Mouse (Mus musculus) adrenal gland, postnatal 36 days (tissue): Measurements from ENCODE around the gene Rbp7. TPM values are rescaled to one million over a fixed set of nuclear protein-coding genes. Genes with fewer than 3 reads are reported as not detected.

Source experiments
- DNase-seq, 2 experiments: peaks; one replicate each; pipeline ENCODE4 v3.0.0; 2021; ENCODE audit warnings: mixed read lengths in 1 of 2
- total RNA-seq, 2 experiments: library from RNA; stranded (reverse); gene quantifications; 2 replicates each; pipeline ENCODE4 v1.2.3; 2021

Rbp7 gene
- total RNA-seq, 2 experiments from 2014 or later = 16.5 to 67.6 TPM

DNA sequence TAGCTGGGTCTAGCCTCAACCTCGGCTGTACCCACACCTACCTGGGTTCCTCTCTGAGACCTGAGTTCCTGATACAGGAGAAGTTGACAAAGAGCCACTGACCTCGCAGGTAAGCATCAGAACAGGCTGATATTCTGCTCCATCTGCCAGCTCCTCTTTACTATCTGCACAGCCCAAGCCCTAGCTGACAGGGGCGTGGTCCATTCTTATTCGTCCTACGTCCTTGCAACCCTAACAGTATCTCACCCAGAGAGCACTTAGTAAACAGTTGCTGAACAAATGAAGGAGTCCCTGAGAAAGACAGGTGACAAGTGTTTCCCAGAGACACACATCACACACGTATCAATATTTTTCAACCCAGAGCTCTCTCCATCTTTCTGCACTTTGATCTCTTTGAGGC, 46.4 kb downstream of the Rbp7 start:
- DNase-seq = no peak

DNA sequence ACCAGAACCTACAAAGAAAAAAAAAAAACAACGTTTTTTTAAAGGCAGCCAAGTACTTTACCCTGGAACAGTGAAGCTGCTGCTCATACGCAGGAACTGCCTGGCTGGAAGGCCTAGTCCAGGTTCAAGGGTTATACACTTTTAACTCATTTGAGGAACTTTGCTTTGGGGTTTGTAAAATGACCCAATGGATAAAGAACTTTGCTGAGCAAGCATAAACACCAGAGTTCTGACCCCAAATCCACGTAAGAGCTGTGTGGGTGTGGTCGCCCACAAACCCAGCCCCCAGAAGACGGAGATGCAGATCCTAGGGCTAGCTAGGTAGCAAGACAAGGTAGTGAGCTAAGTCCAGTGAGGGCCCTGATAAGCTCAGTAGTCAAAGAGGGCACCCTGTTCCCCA, 47.3 kb downstream of the Rbp7 start:
- DNase-seq = no peak

DNA sequence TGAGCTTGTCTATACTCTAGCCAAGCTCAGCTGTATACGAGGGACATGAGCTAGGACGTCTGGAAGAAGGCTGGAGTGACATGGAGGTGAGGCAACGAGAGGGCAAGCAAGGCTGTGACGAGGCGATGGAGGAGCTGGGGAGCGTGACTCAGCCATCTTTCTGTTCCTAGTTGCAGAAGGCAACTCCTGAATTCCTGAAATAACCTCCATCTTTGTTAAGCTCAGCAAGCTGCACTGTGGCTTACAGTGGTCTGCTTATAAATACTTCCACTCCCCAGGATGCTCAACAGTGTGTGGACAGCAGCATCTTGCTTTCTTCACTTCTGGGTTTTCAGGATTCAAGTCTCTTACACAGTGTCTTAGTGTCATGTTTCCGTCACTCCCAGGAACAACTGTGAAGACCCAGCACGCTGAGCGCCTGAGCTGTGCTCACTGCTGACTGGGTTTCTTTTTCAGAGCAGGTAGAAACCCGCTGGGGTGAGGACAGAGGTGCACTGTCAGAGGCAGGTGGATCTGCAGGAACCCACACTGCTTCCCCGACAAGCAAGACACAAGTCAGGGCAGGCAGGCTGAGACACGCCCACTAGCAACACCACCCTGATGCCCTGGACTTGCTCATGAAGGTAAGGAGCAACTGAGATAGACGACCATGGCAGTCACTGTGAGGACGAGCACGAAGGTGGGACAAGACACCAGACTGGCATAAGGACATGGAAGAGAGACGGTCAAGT, 48.9 kb downstream of the Rbp7 start:
- DNase-seq = no peak

DNA sequence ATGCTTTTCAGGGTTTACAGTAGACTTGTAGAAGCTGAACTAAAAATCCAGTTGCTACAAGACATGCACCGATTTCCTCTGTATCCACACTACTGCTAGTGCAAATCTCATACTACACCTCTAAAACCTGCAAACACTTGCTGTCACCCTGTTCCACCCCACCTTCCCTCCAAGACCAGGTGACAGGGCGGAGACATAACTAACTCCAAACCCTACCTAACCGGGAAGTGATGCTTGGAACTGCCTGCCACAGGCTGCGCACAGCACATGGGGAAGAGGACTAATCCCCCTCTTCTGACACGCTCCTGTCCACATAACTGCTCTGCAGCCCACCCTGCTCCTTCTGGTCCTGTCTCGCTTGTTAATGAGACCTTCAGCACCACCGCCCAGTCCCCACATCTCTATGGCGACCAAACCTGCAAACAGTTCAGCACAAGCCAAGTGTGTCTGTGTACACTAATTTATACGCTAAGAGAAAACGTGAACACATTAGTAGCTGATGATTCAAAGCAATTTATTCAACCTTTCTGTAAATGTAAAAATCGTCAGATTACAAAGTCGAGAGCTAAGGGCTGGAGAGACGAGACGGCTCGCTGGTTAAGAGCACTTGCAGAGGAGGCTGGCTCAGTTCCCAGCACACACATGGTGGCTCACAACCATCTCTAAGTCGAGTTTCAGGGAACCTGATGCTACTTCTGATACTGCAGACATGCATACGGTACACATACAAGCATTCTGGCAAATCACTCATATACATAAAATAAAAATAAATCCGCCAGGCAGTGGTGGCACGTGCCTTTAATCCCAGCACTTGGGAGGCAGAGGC, 49.9 kb downstream of the Rbp7 start:
- DNase-seq = no peak

DNA sequence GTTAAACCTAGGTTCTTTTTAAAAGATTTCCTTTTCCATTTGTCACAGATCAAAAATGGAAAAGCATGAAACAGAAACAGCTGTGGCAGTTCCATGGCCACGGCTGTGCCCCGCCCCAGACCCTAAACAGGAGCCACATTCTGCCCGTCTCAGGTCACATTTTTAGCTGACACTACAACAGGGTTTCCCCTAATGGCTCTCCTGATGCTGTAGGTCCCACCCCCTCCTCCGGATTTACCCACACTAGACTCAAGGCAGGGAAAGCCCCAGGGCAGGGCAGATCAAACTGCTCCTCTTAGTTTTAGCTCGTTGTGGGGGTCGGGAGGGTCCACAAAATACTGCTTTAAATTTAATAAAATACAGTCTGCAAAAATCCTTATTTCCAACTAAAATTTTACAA, 51.7 kb downstream of the Rbp7 start:
- no peak for DNase-seq

DNA sequence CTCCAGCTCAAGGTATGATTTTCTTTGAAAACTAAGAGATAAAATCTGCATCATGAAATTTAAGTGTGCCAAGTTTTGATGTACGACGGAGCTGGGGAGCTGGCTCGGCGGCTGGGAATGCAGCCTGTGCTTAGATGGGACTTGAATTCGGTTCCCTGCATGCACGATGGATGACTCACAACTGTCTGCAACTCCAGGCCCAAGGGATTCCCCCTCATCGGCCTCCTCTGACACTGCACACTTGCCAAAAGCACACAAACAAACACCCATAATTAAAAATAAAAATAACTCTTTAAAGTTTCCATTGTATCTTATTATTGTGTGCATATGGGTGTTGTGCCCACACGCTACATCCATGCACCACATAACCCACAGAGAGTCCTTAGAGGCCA, 53.2 kb downstream of the Rbp7 start:
- peak; percentile 70 to 73 for DNase-seq

DNA sequence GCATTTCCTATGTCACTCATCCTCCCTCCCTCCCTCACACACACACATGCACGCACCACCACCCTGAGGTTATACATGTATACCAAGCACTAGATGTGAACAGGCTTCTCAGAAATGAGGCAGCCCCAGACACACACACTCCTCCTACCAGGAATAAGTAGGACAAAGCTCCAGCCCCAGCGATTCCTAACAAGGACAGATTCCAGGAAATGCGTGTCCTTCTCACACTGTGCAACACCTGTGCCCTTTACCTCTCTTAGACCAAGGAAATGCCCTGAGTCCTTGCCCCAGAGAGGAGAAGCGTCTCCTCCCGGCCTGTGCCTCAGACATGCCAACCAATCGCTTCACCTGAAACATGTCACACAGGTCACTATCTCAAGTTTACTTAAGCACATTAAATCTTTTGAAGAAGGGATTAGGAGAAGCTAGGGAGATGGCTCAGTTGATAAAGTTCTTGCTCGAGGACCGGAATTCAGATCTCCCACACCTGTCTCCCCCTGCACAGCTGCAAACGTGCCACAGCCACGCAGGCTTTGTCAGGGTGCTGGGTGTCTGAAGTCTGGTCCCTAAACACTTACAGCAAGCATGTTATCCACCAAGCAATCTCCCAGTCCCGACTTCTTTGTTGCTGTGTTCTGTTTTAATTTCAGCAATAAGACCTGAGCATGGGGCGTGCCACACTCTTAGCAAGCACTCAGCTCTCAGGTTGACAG, 53.7 kb downstream of the Rbp7 start:
- no peak for DNase-seq

Other genes starting within 250 kb of the Rbp7 start
- gene Kif1b, start 147.3 kb downstream of the Rbp7 start, total RNA-seq = 100 to 1,000 TPM; 129 to 168 TPM
- 10 to 100 TPM; 65.8 to 85.7 TPM for gene Ube4b, start 28.2 kb downstream of the Rbp7 start, total RNA-seq
- not detected for gene Tmem274, start 22.4 kb upstream of the Rbp7 start, total RNA-seq
- 10 to 100 TPM; 16.4 to 17.8 TPM for gene Nmnat1, start 30.2 kb upstream of the Rbp7 start, total RNA-seq
- gene Lzic, start 30.3 kb upstream of the Rbp7 start, total RNA-seq = 10 to 100 TPM; 28.5 to 29.3 TPM
- 10 to 100 TPM; 21.0 to 39.0 TPM for gene Ctnnbip1, start 63.3 kb upstream of the Rbp7 start, total RNA-seq
- gene Clstn1, start 131.5 kb upstream of the Rbp7 start, total RNA-seq = 10 to 100 TPM; 92.4 to 97.7 TPM
- 1 to 10 TPM; 2.7 to 3.8 TPM for gene Pik3cd, start 247.6 kb upstream of the Rbp7 start, total RNA-seq